Mouse (Mus musculus) ES-E14 (cell line): ENCODE results near the gene Trmt10c. TPM values are rescaled to one million over a fixed set of nuclear protein-coding genes. Genes with fewer than 3 reads are reported as not detected.
"Not testable (repeated sequence)": the region's sequence is repeated elsewhere in the genome, so short reads cannot be mapped to it uniquely, and the experiment has no call there.

Source experiments
- DNase-seq: peaks from one replicate; pipeline ENCODE4 v3.0.0-alpha.2; 2013; ENCODE audit warnings: low read depth, low spot score
- H3K27ac ChIP-seq: 2 replicates; pipeline ENCODE4 v1.5.1; 2012; ENCODE audit warnings: low read depth, mild to moderate bottlenecking, low read length, moderate library complexity, mixed read lengths; ENCODE audit not compliant: poor library complexity, insufficient read depth, severe bottlenecking
- H3K36me3 ChIP-seq: 2 replicates; pipeline ENCODE4 v1.6.1; 2012; ENCODE audit warnings: mild to moderate bottlenecking, low read length, moderate library complexity, mixed read lengths; ENCODE audit not compliant: control insufficient read depth, poor library complexity, insufficient read depth, severe bottlenecking
- H3K4me1 ChIP-seq, 2 experiments: fragments of 150-350 bp in 1 of 2; sonication (generic) in 1 of 2; 2 replicates each; pipeline ENCODE4 v1.6.1; 2012; ENCODE audit warnings: low read length in 2 of 2, mild to moderate bottlenecking in 1 of 2, mixed read lengths in 1 of 2; ENCODE audit not compliant: control insufficient read depth in 2 of 2, insufficient read depth in 2 of 2, poor library complexity in 1 of 2
- H3K4me3 ChIP-seq, 2 experiments: fragments of 150-350 bp in 1 of 2; sonication (generic) in 1 of 2; 2 replicates each; pipeline ENCODE4 v1.5.1; 2012; ENCODE audit warnings: low read length in 2 of 2, low read depth in 1 of 2, mild to moderate bottlenecking in 1 of 2, mixed read lengths in 1 of 2; ENCODE audit not compliant: insufficient read depth in 1 of 2, poor library complexity in 1 of 2, severe bottlenecking in 1 of 2
- H3K9ac ChIP-seq: 2 replicates; pipeline ENCODE4 v1.6.1; 2012; ENCODE audit warnings: low read depth, mild to moderate bottlenecking, low read length, mixed read lengths; ENCODE audit not compliant: poor library complexity, insufficient read depth, severe bottlenecking
- H3K9me3 ChIP-seq: fragments of 150-350 bp; sonication (generic); 2 replicates; pipeline ENCODE4 v1.6.1; 2012; ENCODE audit warnings: low read depth, mild to moderate bottlenecking, low read length; ENCODE audit not compliant: control insufficient read depth, insufficient read depth
- CHD2 ChIP-seq: IDR thresholded peaks from 2 replicates; pipeline ENCODE4 v1.6.1; 2014; ENCODE audit warnings: mild to moderate bottlenecking, low read depth, low read length, inconsistent platforms
- HCFC1 ChIP-seq: IDR thresholded peaks from 2 replicates; pipeline ENCODE4 v1.6.1; 2012; ENCODE audit warnings: low read length, inconsistent platforms, borderline replicate concordance; ENCODE audit not compliant: insufficient read depth
- MAFK ChIP-seq: IDR thresholded peaks from 2 replicates; pipeline ENCODE4 v1.6.1; 2014; ENCODE audit warnings: mild to moderate bottlenecking, low read depth, low read length, inconsistent platforms; ENCODE audit not compliant: insufficient read depth
- ZC3H11A ChIP-seq: IDR thresholded peaks from 2 replicates; pipeline ENCODE4 v1.6.1; 2012; ENCODE audit warnings: low read depth, mild to moderate bottlenecking, inconsistent platforms, low read length, borderline replicate concordance
- ZNF384 ChIP-seq: IDR thresholded peaks from 2 replicates; pipeline ENCODE4 v1.6.1; 2012; ENCODE audit warnings: low read depth, low read length, inconsistent platforms
- in situ Hi-C, 2 experiments: fragments of 600-800 bp; cut with MboI; formaldehyde crosslinking; loops; one replicate each; pipeline ENCODE4 v1.15.1; 2025; ENCODE audit warnings: low sequenced_read_pairs in 2 of 2, inconsistent platforms in 1 of 2; ENCODE audit not compliant: unreplicated experiment in 2 of 2
- total RNA-seq: library from RNA; depleted of rRNA; stranded (reverse); fragments of 300-350 nt; gene quantifications from 2 replicates; pipeline ENCODE4 v1.2.3, GENCODE M21; 2012

The Trmt10c gene
- total RNA-seq, 1 experiment = 21.6 TPM

DNA sequence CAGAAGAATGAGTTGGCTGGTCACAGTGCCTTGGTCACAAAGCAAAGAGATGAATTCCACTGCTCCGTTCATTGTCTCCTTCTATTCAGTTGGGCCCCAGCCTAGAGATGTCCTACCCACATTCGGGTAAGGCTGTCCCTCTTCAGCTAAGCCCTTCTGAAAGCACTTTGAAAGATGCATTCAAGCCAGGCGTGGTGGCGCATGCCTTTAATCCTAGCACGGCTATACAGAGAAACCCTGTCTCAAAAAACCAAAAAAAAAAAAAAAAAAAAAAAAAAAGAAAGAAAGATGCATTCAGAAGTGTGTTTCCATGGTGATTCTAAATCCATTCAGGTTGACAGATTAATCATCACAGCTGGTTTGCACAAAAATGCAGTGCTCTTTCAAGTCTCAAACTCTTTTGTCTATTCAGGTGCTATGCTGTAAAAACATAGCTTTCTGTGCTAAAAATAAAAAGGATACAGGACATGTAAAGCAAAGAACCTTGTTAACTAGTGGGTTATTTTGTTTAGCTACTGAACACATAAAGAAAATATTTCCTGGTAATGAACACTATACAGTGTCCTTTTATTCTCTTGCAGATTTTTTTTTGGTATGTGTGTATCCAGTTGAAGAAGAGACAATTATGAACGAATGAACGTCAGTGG lies 19.4 kb upstream of the Trmt10c start:
- no peak overlapping the region for H3K27ac ChIP-seq

DNA sequence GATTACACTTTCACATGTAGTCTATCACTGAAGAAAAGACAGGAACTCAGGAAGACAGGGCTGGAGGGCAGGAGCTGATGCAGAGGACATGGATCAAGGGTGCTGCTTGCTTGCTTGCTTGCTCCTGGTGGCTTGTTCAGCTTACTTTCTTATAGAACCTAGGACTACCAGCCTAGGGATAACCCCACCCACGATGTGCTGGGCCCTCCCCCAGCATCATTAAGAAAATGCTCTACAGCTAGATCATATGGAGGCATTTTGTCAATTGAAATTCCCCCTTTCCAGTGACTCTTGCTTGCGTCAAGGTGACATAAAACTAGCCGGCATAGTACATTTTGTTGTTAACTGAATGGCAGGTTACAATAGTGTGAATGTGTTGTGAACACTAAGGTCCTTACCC lies 18.3 kb upstream of the Trmt10c start:
- H3K4me1 ChIP-seq = 0 out of 4 replicates have a peak, but pooled peaks cover 0 to 2% of the 10 kb centered on the region in 2 experiments
- H3K4me3 ChIP-seq = no peak overlapping the region
- in situ Hi-C loops = no loop called here
- no peak overlapping the region for H3K9ac ChIP-seq
- H3K27ac ChIP-seq = no peak overlapping the region
- TF ChIP-seq HCFC1 = no peak
- no peak for TF ChIP-seq MAFK
- TF ChIP-seq ZC3H11A = no peak
- no peak for TF ChIP-seq CHD2
- no peak for TF ChIP-seq ZNF384
- H3K36me3 ChIP-seq = no peaks in the 10 kb centered on the region
- H3K9me3 ChIP-seq = no peaks in the 10 kb centered on the region
- no peak for DNase-seq

More for the DNA sequence above, 19.4 kb upstream of the Trmt10c start:
- H3K9me3 ChIP-seq = no peaks in the 10 kb centered on the region
- 0 out of 4 replicates have a peak, but pooled peaks cover 0 to 2% of the 10 kb centered on the region in 2 experiments for H3K4me1 ChIP-seq
- no peaks in the 10 kb centered on the region for H3K36me3 ChIP-seq
- H3K4me3 ChIP-seq = no peak overlapping the region
- in situ Hi-C loops = no loop called here
- DNase-seq = no peak
- H3K9ac ChIP-seq = no peak overlapping the region
- no peak for TF ChIP-seq CHD2
- TF ChIP-seq ZC3H11A = no peak
- no peak for TF ChIP-seq MAFK
- TF ChIP-seq ZNF384 = no peak
- TF ChIP-seq HCFC1 = no peak

DNA sequence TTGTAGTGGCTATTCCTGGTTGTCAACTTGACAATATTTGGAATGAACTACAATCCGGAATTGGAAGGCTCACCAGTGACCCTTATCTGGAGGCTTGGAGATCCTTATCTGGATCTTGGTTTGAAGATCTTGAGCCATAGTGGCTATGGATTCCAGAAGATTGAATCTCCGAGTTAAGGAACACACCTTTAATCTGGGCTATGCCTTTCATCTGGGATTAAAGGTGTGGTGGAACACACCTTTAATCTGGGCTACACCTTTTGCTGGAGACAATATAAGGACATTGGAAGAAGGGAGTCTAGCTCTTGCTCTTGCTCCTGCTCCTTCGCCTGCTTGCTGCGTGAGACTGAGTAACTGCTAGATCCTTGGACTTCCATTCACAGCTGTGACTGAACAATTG lies 10.4 kb upstream of the Trmt10c start, which contains the start of gene Senp7:
Gene Senp7 (plus strand): TSS at position 301 of the 400 bp plus-strand sequence.
- H3K9ac ChIP-seq, H3K9me3 ChIP-seq, H3K36me3 ChIP-seq, H3K27ac ChIP-seq, H3K4me1 ChIP-seq, DNase-seq, in situ Hi-C loops, H3K4me3 ChIP-seq: not testable (repeated sequence)

DNA sequence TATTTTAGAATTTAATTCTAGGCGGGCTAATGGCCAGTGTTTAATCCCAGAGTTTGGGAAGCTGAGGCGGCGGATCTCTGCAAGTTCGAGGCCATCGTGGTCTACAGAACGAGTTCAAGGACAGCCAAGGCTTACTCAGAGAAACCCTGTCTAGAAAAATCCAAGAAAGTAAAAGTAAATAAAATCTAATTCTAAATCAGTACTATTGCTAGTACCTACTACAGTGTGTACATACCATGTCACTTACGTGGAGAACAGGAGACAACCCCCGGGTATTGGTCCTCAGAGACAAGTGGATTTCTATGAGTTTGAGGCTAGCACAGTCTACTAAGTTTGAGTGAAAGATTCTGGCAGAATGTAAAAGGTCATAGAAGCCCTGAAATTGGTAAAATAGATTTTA lies 471 bp upstream of the Trmt10c start:
- in situ Hi-C loops = no loop called here

More for the DNA sequence above, 471 bp upstream of the Trmt10c start:
- Histone ChIP-seq H3K36me3 (peaks cover 14% of the 10 kb centered on the region), H3K9me3 (no peaks in the 10 kb centered on the region), H3K4me3 (peak overlapping the region; percentile 90 to 99), H3K27ac (peak overlapping the region; percentile 72), H3K4me1 (peaks cover 0 to 4% of the 10 kb centered on the region in 2 experiments; a peak in 3 of 4 replicates), H3K9ac (peak overlapping the region; percentile 99)
- TF ChIP-seq CHD2 (no peak), MAFK (no peak), ZC3H11A (no peak), HCFC1 (no peak), ZNF384 (no peak)
- DNase-seq = no peak
